Mouse (Mus musculus) ES-E14 (cell line): Measurements from ENCODE around the gene Fanca. TPM values are rescaled to one million over a fixed set of nuclear protein-coding genes. Genes with fewer than 3 reads are reported as not detected.

ENCODE experiments used
- DNase-seq: peaks from one replicate; pipeline ENCODE4 v3.0.0-alpha.2; 2013; ENCODE audit warnings: low read depth, low spot score
- H3K27ac ChIP-seq: 2 replicates; pipeline ENCODE4 v1.5.1; 2012; ENCODE audit warnings: low read depth, mild to moderate bottlenecking, low read length, moderate library complexity, mixed read lengths; ENCODE audit not compliant: poor library complexity, insufficient read depth, severe bottlenecking
- H3K36me3 ChIP-seq: 2 replicates; pipeline ENCODE4 v1.6.1; 2012; ENCODE audit warnings: mild to moderate bottlenecking, low read length, moderate library complexity, mixed read lengths; ENCODE audit not compliant: control insufficient read depth, poor library complexity, insufficient read depth, severe bottlenecking
- H3K4me1 ChIP-seq, 2 experiments: fragments of 150-350 bp in 1 of 2; sonication (generic) in 1 of 2; 2 replicates each; pipeline ENCODE4 v1.6.1; 2012; ENCODE audit warnings: low read length in 2 of 2, mild to moderate bottlenecking in 1 of 2, mixed read lengths in 1 of 2; ENCODE audit not compliant: control insufficient read depth in 2 of 2, insufficient read depth in 2 of 2, poor library complexity in 1 of 2
- H3K4me3 ChIP-seq, 2 experiments: fragments of 150-350 bp in 1 of 2; sonication (generic) in 1 of 2; 2 replicates each; pipeline ENCODE4 v1.5.1; 2012; ENCODE audit warnings: low read length in 2 of 2, low read depth in 1 of 2, mild to moderate bottlenecking in 1 of 2, mixed read lengths in 1 of 2; ENCODE audit not compliant: insufficient read depth in 1 of 2, poor library complexity in 1 of 2, severe bottlenecking in 1 of 2
- H3K9ac ChIP-seq: 2 replicates; pipeline ENCODE4 v1.6.1; 2012; ENCODE audit warnings: low read depth, mild to moderate bottlenecking, low read length, mixed read lengths; ENCODE audit not compliant: poor library complexity, insufficient read depth, severe bottlenecking
- H3K9me3 ChIP-seq: fragments of 150-350 bp; sonication (generic); 2 replicates; pipeline ENCODE4 v1.6.1; 2012; ENCODE audit warnings: low read depth, mild to moderate bottlenecking, low read length; ENCODE audit not compliant: control insufficient read depth, insufficient read depth
- CHD2 ChIP-seq: IDR thresholded peaks from 2 replicates; pipeline ENCODE4 v1.6.1; 2014; ENCODE audit warnings: mild to moderate bottlenecking, low read depth, low read length, inconsistent platforms
- HCFC1 ChIP-seq: IDR thresholded peaks from 2 replicates; pipeline ENCODE4 v1.6.1; 2012; ENCODE audit warnings: low read length, inconsistent platforms, borderline replicate concordance; ENCODE audit not compliant: insufficient read depth
- MAFK ChIP-seq: IDR thresholded peaks from 2 replicates; pipeline ENCODE4 v1.6.1; 2014; ENCODE audit warnings: mild to moderate bottlenecking, low read depth, low read length, inconsistent platforms; ENCODE audit not compliant: insufficient read depth
- ZC3H11A ChIP-seq: IDR thresholded peaks from 2 replicates; pipeline ENCODE4 v1.6.1; 2012; ENCODE audit warnings: low read depth, mild to moderate bottlenecking, inconsistent platforms, low read length, borderline replicate concordance
- ZNF384 ChIP-seq: IDR thresholded peaks from 2 replicates; pipeline ENCODE4 v1.6.1; 2012; ENCODE audit warnings: low read depth, low read length, inconsistent platforms
- in situ Hi-C, 2 experiments: fragments of 600-800 bp; cut with MboI; formaldehyde crosslinking; loops; one replicate each; pipeline ENCODE4 v1.15.1; 2025; ENCODE audit warnings: low sequenced_read_pairs in 2 of 2, inconsistent platforms in 1 of 2; ENCODE audit not compliant: unreplicated experiment in 2 of 2
- total RNA-seq: library from RNA; depleted of rRNA; stranded (reverse); fragments of 300-350 nt; gene quantifications from 2 replicates; pipeline ENCODE4 v1.2.3, GENCODE M21; 2012

The Fanca gene
- total RNA-seq, 1 experiment, result 31.7 TPM

- Histone ChIP-seq H3K36me3 (no peaks in the 10 kb centered on the region), H3K4me3 (no peak overlapping the region), H3K4me1 (peaks cover 0 to 2% of the 10 kb centered on the region in 2 experiments; a peak in 1 of 4 replicates)
Observed at GRCm38 (mm10) chr8:123248596-123248995, 69.8 kb downstream of the Fanca start.

DNA sequence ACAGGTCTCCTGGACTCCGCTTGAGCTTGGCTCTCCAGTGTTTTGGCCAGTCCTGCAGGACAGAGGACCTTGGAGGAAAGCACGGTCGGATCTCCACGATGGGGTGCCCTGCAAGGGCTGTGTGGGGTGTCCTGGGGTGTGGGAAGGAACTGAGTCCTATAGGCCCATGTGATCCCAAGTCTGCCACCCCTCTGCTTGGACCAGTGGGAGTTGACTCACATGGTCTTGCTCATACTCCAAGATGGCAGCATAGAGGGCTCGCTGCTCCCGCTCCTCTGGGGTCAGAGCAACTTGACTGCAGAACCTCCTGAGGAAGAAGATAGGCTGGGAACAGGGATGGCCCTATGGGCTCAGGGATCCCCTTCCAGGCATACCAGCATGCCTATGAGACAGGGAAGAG is 70.6 kb downstream of the Fanca start:
- TF ChIP-seq HCFC1 (no peak), CHD2 (no peak), ZC3H11A (no peak), ZNF384 (no peak), MAFK (no peak)
- no peak overlapping the region for H3K9ac ChIP-seq
- H3K36me3 ChIP-seq, result no peaks in the 10 kb centered on the region
- no peak overlapping the region for H3K4me3 ChIP-seq
- no peak overlapping the region for H3K27ac ChIP-seq
- H3K4me1 ChIP-seq, result peaks cover 0 to 2% of the 10 kb centered on the region in 2 experiments; a peak in 1 of 4 replicates
- DNase-seq, result no peak
- no peaks in the 10 kb centered on the region for H3K9me3 ChIP-seq
- in situ Hi-C loops, result no loop called here

More at GRCm38 (mm10) chr8:123248596-123248995, 69.8 kb downstream of the Fanca start:
- in situ Hi-C loops, result no loop called here
- DNase-seq, result no peak
- Histone ChIP-seq H3K27ac (no peak overlapping the region), H3K9me3 (no peaks in the 10 kb centered on the region), H3K9ac (no peak overlapping the region)
- TF ChIP-seq CHD2, result no peak
- no peak for TF ChIP-seq HCFC1
- TF ChIP-seq ZNF384, result no peak
- TF ChIP-seq ZC3H11A, result no peak
- no peak for TF ChIP-seq MAFK

- TF ChIP-seq MAFK, result no peak
- TF ChIP-seq HCFC1, result no peak
- no peak for TF ChIP-seq CHD2
- TF ChIP-seq ZNF384, result no peak
- TF ChIP-seq ZC3H11A, result no peak
- no peaks in the 10 kb centered on the region for H3K9me3 ChIP-seq
- no peak overlapping the region for H3K4me3 ChIP-seq
- H3K9ac ChIP-seq, result no peak overlapping the region
- no peak for DNase-seq
- H3K36me3 ChIP-seq, result peaks cover 2% of the 10 kb centered on the region; the same call in 1 of the 2 replicates
- in situ Hi-C loops, result no loop called here
- H3K27ac ChIP-seq, result no peak overlapping the region
- H3K4me1 ChIP-seq, result peaks cover 0 to 2% of the 10 kb centered on the region in 2 experiments; a peak in 1 of 4 replicates
Observed at GRCm38 (mm10) chr8:123245543-123245942, 72.8 kb downstream of the Fanca start.

DNA sequence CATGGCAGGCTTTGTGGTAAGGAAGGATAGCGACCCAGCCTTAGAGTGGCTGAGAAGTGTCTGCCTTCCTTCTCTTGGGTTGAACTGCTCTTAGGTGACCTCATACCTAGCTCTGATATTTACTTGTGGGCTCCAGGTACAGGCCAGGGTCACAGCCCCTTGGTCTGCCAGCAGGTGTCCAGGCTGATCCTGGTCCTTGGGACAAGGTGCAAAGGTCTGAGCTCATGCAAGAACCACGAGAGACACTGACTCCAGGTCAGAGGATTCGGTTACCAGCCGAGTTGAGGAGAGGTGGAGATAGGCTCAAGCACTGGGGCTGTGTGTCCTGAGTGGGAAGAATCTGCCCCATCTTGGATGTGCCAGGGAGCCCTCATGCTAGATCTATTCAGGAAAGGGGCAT is 74.0 kb downstream of the Fanca start:
- TF ChIP-seq ZNF384 (no peak), CHD2 (no peak), HCFC1 (no peak), MAFK (no peak), ZC3H11A (no peak)
- no peaks in the 10 kb centered on the region for H3K9me3 ChIP-seq
- in situ Hi-C loops, result no loop called here
- peaks cover 2% of the 10 kb centered on the region; the same call in 1 of the 2 replicates for H3K36me3 ChIP-seq
- H3K9ac ChIP-seq, result no peak overlapping the region
- H3K4me1 ChIP-seq, result peaks cover 0 to 2% of the 10 kb centered on the region in 2 experiments; a peak in 1 of 4 replicates
- H3K27ac ChIP-seq, result no peak overlapping the region
- H3K4me3 ChIP-seq, result no peak overlapping the region
- no peak for DNase-seq

DNA sequence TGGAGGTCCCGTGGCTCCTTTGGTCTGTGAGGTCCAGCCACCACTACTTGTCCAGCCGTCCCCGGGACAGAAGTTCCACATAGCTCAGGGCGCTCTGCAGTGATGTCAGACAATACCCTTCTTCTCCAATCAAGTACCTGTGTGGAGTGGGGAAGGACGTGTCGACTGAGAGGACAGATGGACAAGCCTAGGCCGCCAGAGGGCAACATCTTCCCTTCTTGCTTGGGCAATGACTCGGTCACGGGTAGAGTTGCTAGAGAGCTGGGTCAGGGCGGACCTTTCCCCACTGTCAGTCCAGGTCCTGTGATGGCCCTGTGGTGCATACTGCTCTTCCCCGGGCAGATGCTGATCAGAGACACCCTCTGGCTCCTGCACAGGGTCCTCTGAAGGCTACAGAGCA is 75.3 kb downstream of the Fanca start:
- peaks cover 0 to 2% of the 10 kb centered on the region in 2 experiments; a peak in 1 of 4 replicates for H3K4me1 ChIP-seq
- H3K9me3 ChIP-seq, result no peaks in the 10 kb centered on the region
- no peak overlapping the region for H3K9ac ChIP-seq
- in situ Hi-C loops, result no loop called here
- no peak for DNase-seq
- no peak overlapping the region for H3K4me3 ChIP-seq
- no peak for TF ChIP-seq HCFC1
- TF ChIP-seq ZC3H11A, result no peak
- TF ChIP-seq MAFK, result no peak
- TF ChIP-seq ZNF384, result no peak
- no peak for TF ChIP-seq CHD2
- H3K27ac ChIP-seq, result no peak overlapping the region
- peaks cover 2% of the 10 kb centered on the region; the same call in 1 of the 2 replicates for H3K36me3 ChIP-seq
